Mouse (Mus musculus) cerebellum, adult 8-10 months (tissue): ENCODE measurements around the gene Ttll11.

Experiments
- DNase-seq: peaks from one replicate; pipeline ENCODE4 v3.0.0; 2022

The Ttll11 gene

DNA sequence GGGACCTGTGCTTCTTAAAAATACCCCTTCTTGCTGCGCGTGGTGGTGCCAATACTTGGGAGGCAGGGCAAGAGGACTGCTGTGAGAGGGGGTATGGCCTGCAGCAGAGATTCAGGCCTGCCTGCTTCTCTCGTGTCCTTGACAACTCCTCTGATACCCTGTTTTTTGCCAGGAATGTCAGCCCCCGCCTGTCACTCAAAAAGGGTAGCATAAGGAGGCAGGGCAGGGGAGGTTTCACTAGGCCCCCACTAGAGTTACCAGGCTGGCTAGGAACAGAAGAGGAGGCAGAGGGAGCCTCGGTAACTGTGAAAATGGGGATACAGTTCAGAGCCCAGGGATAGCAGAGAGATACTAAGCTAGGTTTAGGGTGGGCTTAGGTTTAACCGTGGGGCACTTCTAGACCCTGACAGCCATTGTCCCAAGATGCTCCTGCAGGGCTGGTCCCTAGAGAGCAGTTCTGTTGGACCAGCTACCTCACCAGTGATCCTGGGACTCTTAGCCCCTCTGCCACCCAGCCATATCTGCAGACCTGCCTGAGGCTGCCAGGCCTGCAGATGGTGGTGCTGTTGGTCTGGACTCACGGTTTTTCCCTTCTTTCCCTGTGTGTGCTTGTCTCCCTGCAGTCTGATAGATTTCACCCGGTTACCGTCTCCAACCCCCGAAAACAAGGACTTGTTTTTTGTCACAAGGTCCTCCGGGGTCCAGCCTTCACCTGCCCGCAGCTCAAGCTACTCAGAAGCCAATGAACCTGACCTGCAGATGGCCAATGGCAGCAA is 260.3 kb downstream of the Ttll11 start:
- DNase-seq, result no peak

DNA sequence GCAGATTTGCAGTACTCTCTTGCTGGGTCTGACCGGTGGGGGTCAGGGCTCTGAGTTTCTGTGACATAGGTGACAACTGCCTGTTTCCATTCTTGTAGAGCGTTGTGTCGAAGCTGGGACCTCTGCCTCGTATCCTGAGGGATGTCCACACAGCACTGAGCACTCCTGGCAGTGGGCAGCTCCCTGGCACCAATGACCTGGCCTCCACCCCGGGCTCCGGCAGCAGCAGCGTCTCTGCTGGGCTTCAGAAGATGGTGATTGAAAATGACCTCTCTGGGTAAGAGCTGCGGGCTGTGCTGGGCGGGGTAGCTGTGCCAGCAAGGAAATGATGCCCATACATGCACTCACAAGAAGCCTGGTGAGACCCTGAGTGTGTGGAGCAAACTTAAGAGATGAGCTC is 261.1 kb downstream of the Ttll11 start:
- DNase-seq, result no peak

- no peak for DNase-seq
These were observed 261.7 kb downstream of the Ttll11 start for GRCm38 (mm10) chr2:35718003-35718500.

DNA sequence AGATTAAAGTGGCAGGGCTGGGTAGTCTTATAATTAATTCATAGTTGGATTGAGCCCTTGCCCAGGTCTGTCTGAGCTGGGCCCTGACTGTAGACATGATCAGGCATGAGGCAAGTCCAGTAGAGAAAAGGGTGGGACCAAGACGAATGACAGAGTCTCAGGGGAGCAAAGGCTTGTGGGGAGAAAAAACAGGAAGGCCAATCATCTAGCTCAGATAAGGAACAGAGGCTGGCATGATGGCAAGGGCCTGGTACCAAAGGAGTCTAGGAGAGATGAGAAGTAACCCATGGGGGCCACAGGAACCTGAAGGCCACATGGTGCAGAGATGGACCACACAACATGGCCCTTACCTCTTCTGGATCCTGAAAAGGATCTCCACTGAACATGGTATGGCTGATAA is 263.5 kb downstream of the Ttll11 start:
- DNase-seq, result no peak

DNA sequence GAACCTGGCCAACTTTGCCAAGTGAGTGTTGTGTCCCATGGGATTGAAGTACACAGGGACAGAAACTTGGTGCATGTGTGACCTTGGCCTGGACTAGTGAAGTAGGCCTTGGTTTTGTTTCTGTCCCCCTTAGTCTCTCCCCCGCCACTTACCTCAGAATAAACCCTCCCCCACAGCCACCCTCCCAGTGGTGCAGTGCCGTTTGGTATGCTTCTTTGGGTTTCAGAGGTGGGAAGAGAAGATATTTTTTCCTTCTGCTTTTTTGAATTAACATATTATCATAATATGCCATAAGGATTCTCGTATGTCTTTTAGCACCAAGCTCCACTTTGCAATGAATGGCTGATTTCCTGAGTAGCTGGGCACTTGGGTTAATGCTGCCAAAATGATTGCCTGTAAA is 264.2 kb downstream of the Ttll11 start:
- DNase-seq, result no peak

- no peak for DNase-seq
These were observed 265.0 kb downstream of the Ttll11 start for GRCm38 (mm10) chr2:35714742-35715167.

GRCm38 (mm10) chr2:35713460-35713859 is 266.3 kb downstream of the Ttll11 start:
- no peak for DNase-seq

GRCm38 (mm10) chr2:35712611-35713010 is 267.1 kb downstream of the Ttll11 start:
- DNase-seq, result no peak

DNA sequence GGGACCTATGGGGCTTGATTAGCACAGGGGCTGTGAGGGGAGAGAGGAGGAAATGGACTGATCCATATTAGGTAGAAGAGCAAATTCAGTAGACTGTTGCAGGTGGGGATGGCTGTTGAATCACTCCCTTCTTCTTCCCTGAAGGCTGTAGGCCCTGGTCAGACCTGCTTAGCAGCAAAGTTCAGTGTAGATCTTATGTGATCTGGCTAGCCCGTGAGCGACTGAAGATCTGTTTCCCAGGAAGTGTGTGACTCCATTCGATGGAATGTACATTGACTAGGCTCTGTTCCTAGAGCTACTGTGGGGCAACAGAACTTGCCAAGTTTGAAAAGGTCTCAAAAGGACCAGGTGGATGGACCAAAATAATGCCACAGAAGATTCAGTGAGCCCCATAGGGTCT is 276.5 kb downstream of the Ttll11 start:
- DNase-seq, result no peak

DNA sequence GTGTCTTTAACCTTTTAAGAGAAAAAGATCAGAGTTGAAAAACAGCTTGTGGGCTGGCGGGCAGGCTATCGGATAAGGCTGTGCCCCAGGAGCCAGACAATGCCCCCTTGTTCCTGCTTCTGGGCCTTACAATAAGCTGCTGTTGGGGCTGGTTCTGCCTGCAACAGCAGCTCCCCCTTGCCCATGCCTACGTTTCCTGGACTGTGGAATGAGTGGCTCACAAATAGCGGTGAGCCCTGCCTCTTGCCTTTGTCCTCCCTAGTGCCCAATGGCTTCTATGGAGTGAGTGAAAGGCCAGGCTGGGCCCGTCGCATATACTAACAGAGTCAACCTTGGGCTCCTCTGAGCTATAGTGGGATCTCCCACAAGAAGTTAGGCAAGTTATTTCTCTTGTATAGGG is 277.1 kb downstream of the Ttll11 start:
- no peak for DNase-seq

GRCm38 (mm10) chr2:35702001-35702400 is 277.7 kb downstream of the Ttll11 start:
- no peak for DNase-seq
